Mouse (Mus musculus): Measurements from ENCODE around the gene Khdrbs2. TPM values are rescaled to one million over a fixed set of nuclear protein-coding genes. Genes with fewer than 3 reads are reported as not detected.

Khdrbs2 gene
- polyA plus RNA-seq (2014; fragmentation: Illumina TruSeq; extraction: RNeasy Lipid Tissue Mini Kit (QIAGEN cat#74804); ENCODE audit: low read depth, low replicate concordance): not detected

GRCm38 (mm10) chr1:32172506-32173239 lies at the start of gene Khdrbs2:
Khdrbs2 (plus strand) TSS chr1:32172714.

GRCm38 (mm10) chr1:32547194-32547593 lies 374.7 kb downstream of the Khdrbs2 start, which contains the start of gene Gm5415:
Gm5415 (minus strand) TSS chr1:32547294.

